Mouse (Mus musculus): ENCODE results near the gene Lce3e. TPM values are rescaled to one million over a fixed set of nuclear protein-coding genes. Genes with fewer than 3 reads are reported as not detected.

The Lce3e gene
- polyA plus RNA-seq, 1 experiment from 2014 or later = not detected

GRCm38 (mm10) chr3:93015460-93016104, 48.7 kb downstream of the Lce3e start, which contains the start of gene Crct1:
Crct1 (minus strand) TSS chr3:93015687.
- H3K9ac ChIP-seq (replicated peaks) = peak within 1 kb of the TSS; percentile 53

More at GRCm38 (mm10) chr3:93015460-93016104, 48.7 kb downstream of the Lce3e start, which contains the start of gene Crct1:
- no peaks in the 10 kb centered on the region for H3K9me3 ChIP-seq
- peak within 1 kb of the TSS; percentile 71 for H3K4me2 ChIP-seq (replicated peaks)
- no peak; the same call in 1 of the 2 replicates for ATAC-seq (ENCODE audit: low FRiP score, low read depth)
- peaks cover 5% of the 10 kb centered on the region; the same call in 1 of the 2 replicates for H3K27me3 ChIP-seq
- no peaks in the 10 kb centered on the region for H3K36me3 ChIP-seq
- H3K27ac ChIP-seq (replicated peaks) = peak within 1 kb of the TSS; percentile 42; the same call in 1 of the 2 replicates
- H3K4me3 ChIP-seq = peak within 1 kb of the TSS; percentile 52
- H3K4me1 ChIP-seq = peaks cover 12% of the 10 kb centered on the region
- WGBS = 42% methylated on average over 4 of the region's 4 CpGs

Other genes starting within 250 kb of the Lce3e start
- gene Lce1f, start 246.7 kb upstream of the Lce3e start, polyA plus RNA-seq (2016; fragmentation: Nextera tagmentation; extraction: Ambion mirVana) = not detected in 2 replicates
- not detected in 2 replicates for gene Gm38119, start 228.0 kb upstream of the Lce3e start, polyA plus RNA-seq (2016; fragmentation: Nextera tagmentation; extraction: Ambion mirVana)
- not detected in 2 replicates for gene Lce1g, start 214.7 kb upstream of the Lce3e start, polyA plus RNA-seq (2016; fragmentation: Nextera tagmentation; extraction: Ambion mirVana)
- gene Lce1h, start 202.0 kb upstream of the Lce3e start, polyA plus RNA-seq (2016; fragmentation: Nextera tagmentation; extraction: Ambion mirVana) = not detected in 2 replicates
- gene Lce1i, start 188.2 kb upstream of the Lce3e start, polyA plus RNA-seq (2016; fragmentation: Nextera tagmentation; extraction: Ambion mirVana) = not detected in 2 replicates
- gene Lce1j, start 176.5 kb upstream of the Lce3e start, polyA plus RNA-seq (2016; fragmentation: Nextera tagmentation; extraction: Ambion mirVana) = not detected in 2 replicates
- not detected in 2 replicates for gene Lce1k, start 159.2 kb upstream of the Lce3e start, polyA plus RNA-seq (2016; fragmentation: Nextera tagmentation; extraction: Ambion mirVana)
- gene Kprp, start 139.8 kb upstream of the Lce3e start, polyA plus RNA-seq (2016; fragmentation: Nextera tagmentation; extraction: Ambion mirVana) = not detected in 2 replicates
- gene Lce1l, start 115.8 kb upstream of the Lce3e start, polyA plus RNA-seq (2016; fragmentation: Nextera tagmentation; extraction: Ambion mirVana) = not detected in 2 replicates
- not detected in 2 replicates for gene 2310050C09Rik, start 96.8 kb upstream of the Lce3e start, polyA plus RNA-seq (2016; fragmentation: Nextera tagmentation; extraction: Ambion mirVana)
- not detected in 2 replicates for gene Lce3a, start 40.8 kb upstream of the Lce3e start, polyA plus RNA-seq (2016; fragmentation: Nextera tagmentation; extraction: Ambion mirVana)
- not detected in 2 replicates for gene Lce3b, start 34.1 kb upstream of the Lce3e start, polyA plus RNA-seq (2016; fragmentation: Nextera tagmentation; extraction: Ambion mirVana)
- not detected in 2 replicates for gene Lce3c, start 22.6 kb upstream of the Lce3e start, polyA plus RNA-seq (2016; fragmentation: Nextera tagmentation; extraction: Ambion mirVana)
- gene Lce3d, start 9.7 kb upstream of the Lce3e start, polyA plus RNA-seq (2016; fragmentation: Nextera tagmentation; extraction: Ambion mirVana) = not detected in 2 replicates
- gene Lce3f, start 25.2 kb downstream of the Lce3e start, polyA plus RNA-seq (2016; fragmentation: Nextera tagmentation; extraction: Ambion mirVana) = not detected in 2 replicates
- 0.34 and 0.56 TPM in 2 replicates for gene Crct1, start 48.6 kb downstream of the Lce3e start, polyA plus RNA-seq (2016; fragmentation: Nextera tagmentation; extraction: Ambion mirVana)
- gene Lce1m, start 52.0 kb downstream of the Lce3e start, polyA plus RNA-seq (2016; fragmentation: Nextera tagmentation; extraction: Ambion mirVana) = not detected in 2 replicates
- not detected in 2 replicates for gene Gm4858, start 101.8 kb downstream of the Lce3e start, polyA plus RNA-seq (2016; fragmentation: Nextera tagmentation; extraction: Ambion mirVana)
- not detected in 2 replicates for gene Crnn, start 177.7 kb downstream of the Lce3e start, polyA plus RNA-seq (2016; fragmentation: Nextera tagmentation; extraction: Ambion mirVana)
- gene Flg2, start 230.2 kb downstream of the Lce3e start, polyA plus RNA-seq (2016; fragmentation: Nextera tagmentation; extraction: Ambion mirVana) = not detected in 2 replicates

All from midbrain, embryonic 12.5 days (tissue).